Mouse (Mus musculus) kidney, postnatal 14 days (tissue): ENCODE results near the gene Slc47a2.
A peak's percentile ranks its signal among the peaks of the same experiment; 100 is the strongest.

Experiments used
- DNase-seq: peaks from one replicate; pipeline ENCODE4 v3.0.0; 2022; ENCODE audit warnings: mixed read lengths

Gene Slc47a2

DNA sequence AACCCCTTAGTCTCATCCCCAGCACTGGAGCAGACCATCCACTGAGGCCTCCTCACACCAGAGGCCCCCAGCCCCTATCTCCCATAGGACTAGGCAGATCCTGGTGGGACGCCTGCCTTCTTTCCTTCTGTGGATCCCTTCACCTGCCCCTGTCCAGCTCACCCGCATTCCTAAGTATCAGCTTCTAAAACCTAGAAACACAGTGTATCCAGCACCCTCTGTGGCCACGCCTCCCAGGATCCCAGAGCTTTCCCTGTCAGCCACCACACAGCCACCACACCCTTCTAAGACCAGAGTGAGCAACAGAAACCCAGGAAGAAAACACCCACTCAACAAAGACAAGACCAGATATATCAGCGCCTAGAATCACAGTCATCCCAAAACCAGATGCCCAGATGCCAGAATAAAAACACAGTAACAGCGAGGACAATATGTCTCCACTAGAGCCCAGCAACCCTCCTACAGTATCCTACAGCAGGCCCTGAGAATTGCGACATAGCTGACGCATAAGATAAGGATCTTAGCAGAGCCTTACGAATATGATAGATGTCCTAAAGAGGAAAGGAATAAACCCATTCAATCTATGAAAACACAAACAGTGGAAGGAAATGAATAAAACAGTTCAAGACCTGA is 64.1 kb downstream of the Slc47a2 start:
- no peak for DNase-seq

DNA sequence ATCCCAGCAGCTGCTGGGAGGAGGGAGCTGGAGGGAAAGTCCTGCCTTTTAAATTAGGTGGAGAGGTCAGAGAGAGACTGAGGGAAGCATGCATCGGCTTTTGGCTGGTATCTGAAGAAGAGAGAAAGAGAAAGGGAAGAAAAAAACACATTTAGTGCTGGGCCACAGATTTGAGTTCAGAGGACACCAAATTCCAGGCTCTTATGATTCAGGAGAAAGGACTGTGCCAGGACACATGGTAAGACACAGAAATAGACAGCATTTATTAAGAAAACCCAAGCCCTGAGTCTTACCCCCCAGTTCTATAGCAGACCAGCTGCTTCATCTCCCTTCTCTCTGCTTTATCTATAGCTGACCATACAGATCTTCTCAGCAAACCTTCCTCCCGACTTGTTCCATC is 64.7 kb downstream of the Slc47a2 start:
- no peak for DNase-seq

DNA sequence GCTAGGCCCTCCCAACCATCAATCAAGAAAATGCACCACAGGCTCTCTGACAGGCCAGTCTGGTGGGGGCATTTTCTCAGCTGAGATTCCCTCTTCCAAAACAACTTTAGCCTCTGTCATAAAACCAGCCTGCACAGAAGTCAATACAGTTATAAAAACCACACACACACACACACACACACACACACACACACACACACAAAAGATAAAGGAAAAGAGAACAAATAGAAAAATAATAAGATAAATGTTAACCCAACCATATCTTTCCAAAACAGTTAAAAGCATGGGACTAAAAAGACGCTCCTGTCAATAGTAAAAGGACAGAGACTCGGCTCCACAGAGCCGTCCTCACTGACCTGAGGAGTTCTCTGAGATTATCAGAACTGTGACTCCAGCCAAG is 66.2 kb downstream of the Slc47a2 start:
- DNase-seq: no peak

DNA sequence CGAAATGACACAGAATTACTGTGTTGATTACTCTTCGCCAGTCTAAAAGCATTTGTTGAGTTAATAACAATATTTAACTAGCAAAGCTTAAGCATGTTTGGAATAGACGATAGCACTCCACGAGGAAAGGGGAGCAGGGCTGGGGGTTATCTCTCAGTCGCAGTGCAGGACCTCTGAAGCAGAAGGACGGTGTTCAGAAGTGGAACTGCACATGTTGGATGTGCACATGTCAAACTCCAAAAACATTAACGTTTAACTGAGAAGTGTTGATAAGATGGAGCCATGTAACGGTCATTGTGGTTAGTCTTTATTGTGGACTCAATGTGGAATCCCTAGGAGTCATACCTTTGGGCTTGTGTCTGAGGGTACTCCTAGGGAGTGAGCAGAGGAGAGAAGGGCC is 67.6 kb downstream of the Slc47a2 start:
- DNase-seq: no peak

GRCm38 (mm10) chr11:61274421-61274820 is 68.2 kb downstream of the Slc47a2 start:
- DNase-seq: no peak

DNA sequence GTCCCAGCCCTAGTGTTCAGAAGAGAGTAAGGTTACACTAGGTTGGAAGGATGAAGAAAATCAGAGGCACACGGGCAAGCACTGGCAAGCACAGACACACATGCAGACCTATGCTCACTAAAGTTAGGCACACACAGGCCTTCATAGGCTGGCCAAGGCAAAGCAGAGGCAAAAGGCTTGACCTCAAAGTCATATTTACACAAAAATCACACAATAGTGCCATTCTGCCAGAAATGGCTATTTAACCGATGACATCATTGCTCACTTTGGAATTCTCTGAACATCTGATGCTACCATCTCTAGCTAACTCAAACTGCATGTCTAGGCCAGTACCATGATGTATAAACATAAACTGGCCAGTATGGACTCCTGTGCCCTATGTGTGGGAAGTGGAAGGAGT is 68.7 kb downstream of the Slc47a2 start:
- no peak for DNase-seq

GRCm38 (mm10) chr11:61271612-61272011 is 71.0 kb downstream of the Slc47a2 start:
- no peak for DNase-seq

DNA sequence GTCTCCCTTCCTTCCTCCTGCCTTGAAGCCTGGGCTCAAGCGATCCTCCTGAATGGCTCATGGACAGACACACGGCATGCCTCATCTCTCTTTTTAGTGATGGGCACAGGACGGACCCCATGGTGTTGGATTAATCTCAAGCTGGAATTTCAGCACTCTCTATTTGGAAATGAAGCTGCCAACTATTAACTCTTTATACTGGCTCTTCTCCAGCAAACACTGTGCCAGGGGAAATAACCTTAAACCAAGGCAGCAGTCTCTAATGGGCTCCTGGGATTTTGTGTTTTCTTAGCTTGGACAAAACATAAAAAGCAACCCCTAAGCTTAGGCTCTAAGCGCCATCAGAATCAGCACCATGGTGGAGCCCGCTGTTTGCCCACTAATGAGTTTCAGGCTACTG is 72.3 kb downstream of the Slc47a2 start:
- DNase-seq: no peak

DNA sequence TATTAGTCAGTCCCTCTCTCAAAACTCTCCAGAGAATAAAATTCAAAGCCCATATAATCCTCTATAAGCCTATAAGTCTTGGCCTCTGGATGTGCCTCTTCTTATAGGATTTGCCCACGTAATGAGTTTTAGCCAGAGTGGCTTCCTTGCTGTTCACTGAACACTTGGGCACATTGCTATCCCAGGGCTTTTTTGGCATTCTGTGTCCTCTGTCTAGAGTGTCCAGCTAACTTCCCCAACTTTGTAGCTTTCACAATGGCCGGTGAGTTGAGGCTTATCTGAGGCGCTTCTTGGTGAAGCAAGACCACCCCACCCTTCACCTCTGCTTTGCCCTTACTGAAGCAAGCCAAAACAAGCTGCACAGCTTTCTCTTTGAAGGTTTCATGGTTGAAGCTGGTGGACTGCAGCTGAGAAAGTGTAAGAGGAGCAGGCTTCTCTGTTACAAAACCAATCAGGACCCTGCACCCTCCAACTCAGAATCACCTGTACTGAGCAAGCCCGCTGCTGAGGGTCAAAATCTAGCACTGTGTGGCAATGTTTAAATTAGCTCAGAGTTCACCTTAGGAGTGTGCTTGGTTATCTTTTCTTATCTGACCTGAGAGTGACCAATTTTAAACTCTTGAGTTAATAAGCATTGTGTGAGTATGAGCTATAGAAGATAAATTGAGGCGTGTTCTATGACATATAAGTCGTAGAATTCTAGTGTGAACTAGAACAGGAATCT is 73.9 kb downstream of the Slc47a2 start:
- DNase-seq: no peak

DNA sequence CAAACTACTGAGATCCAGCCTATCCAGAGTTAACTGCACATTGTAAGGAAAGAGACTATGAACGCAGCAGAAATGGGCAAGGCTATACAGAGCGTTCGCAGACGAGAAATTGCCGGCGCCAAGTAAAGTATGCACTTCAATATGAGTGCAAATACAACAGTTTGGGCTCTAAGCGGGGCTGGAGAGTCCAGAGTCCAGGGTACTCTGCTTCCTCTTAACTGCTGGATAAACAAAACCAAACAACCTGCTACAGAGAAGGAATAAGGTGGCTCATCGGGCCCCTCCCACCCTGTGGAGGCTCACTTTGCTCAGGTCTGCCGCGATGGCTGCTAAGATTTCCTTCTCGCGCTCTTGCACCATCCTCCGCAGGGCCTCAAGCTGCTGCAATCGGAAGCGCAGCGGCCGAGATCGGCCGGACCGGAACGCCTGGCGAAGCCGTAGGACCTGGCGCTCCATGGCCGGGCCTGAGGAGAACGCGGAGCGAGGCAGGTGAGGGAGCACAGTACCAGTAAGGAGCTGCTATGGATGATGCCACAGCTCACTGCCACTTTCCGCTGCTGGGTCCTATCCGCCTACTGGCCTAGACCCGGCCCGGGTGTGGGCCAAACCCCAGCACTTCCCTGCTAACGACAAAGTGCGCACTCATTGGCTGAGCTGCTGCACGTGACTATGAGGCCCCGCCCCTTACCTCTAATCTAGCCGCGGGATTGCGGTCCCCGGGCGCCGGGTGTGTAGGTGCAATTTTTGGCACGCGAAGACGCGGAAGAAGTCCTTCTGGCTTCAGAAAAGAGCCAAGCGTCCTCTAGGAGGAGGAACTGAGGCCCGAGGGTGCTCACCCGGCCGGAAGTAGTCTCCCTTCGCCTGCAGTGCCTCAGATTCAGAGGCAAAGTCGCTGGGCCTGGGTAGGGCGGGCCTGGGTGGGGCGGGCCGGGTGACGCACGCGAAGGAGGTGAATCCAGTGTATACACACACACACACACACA is 75.8 kb downstream of the Slc47a2 start, which contains the start of gene Aldh3a2:
Aldh3a2 (minus strand) TSS at position 914 of the 983 bp plus-strand sequence.
- peak; percentile 96 for DNase-seq

- no peak for DNase-seq
Observed at GRCm38 (mm10) chr11:61263841-61264240, 78.8 kb downstream of the Slc47a2 start.

DNA sequence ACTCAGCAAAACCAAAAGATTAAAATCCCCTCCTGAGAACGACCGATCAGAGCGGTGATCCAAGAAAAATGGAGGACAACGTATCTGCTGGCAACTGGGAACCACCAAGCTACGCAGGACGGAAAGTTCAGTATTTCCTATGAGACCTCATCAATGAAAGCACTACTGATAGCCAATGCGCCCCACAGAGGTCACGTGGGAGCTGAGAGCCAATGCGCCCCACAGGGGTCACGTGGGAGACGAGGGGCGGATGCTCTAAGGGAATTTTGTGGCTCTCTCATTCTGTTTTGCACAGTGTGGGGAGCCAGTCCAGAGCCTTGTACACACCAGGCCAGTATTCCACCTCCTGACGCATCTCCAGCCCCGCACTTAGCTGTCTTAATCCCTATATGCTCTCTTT is 80.1 kb downstream of the Slc47a2 start:
- no peak for DNase-seq

DNA sequence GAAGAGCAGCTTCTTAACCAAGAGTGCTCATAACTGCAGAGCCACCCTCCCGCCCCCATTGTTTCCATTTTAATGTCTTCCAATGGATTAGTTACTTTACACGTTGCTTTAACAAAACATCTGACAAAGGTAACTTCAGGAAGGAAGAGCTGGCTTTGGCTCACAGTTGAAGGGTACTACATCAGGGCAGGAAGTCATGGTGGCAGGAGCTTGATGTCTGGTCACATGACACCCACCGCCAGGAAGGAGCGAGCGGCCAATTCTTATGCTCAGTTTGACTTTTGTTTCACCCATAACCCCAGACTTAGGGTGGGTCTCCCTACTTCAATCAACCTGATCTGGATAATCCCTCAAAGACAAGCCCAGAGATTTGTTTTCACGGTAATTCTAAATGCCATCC is 83.6 kb downstream of the Slc47a2 start:
- no peak for DNase-seq

- no peak for DNase-seq
Observed at GRCm38 (mm10) chr11:61252807-61253206, 89.9 kb downstream of the Slc47a2 start.

GRCm38 (mm10) chr11:61251741-61252140 is 90.9 kb downstream of the Slc47a2 start:
- no peak for DNase-seq
